Mouse (Mus musculus) heart, adult 2 months (tissue): ENCODE results near the gene Dgkh. TPM values are rescaled to one million over a fixed set of nuclear protein-coding genes. Genes with fewer than 3 reads are reported as not detected.

Experiments
- DNase-seq, 2 experiments: peaks; one replicate each; pipeline ENCODE4 v3.0.0; 2021
- H3K27ac ChIP-seq: fragments of 200-600 bp; 2 replicates; pipeline ENCODE4 v1.8.1; 2022
- H3K27me3 ChIP-seq: fragments of 200-500 bp; 2 replicates; pipeline ENCODE4 v1.6.1; 2012; ENCODE audit warnings: mild to moderate bottlenecking, low read length, inconsistent platforms, mixed read lengths; ENCODE audit not compliant: control insufficient read depth, insufficient read depth
- H3K36me3 ChIP-seq: fragments of 200-500 bp; 2 replicates; pipeline ENCODE4 v1.6.1; 2012; ENCODE audit warnings: low read length, inconsistent platforms; ENCODE audit not compliant: control insufficient read depth, insufficient read depth
- H3K4me1 ChIP-seq: fragments of 200-500 bp; 2 replicates; pipeline ENCODE4 v1.6.1; 2011; ENCODE audit warnings: low read length; ENCODE audit not compliant: control insufficient read depth, insufficient read depth
- H3K4me3 ChIP-seq: fragments of 200-600 bp; 2 replicates; pipeline ENCODE4 v1.8.1; 2022
- H3K79me2 ChIP-seq: fragments of 200-500 bp; replicated peaks from 2 replicates; pipeline ENCODE4 v1.6.1; 2012; ENCODE audit warnings: mild to moderate bottlenecking, inconsistent platforms, low read length, moderate library complexity, mixed read lengths; ENCODE audit not compliant: control insufficient read depth, insufficient read depth
- H3K9ac ChIP-seq: fragments of 200-500 bp; 2 replicates; pipeline ENCODE4 v1.6.1; 2012; ENCODE audit warnings: low read depth, mild to moderate bottlenecking, control low read depth, inconsistent platforms, low read length, mixed read lengths
- CTCF ChIP-seq: fragments of 200-600 bp; IDR thresholded peaks from 2 replicates; pipeline ENCODE4 v1.8.1; 2022; ENCODE audit warnings: antibody characterized with exemption, mild to moderate bottlenecking, moderate library complexity
- EP300 ChIP-seq: fragments of 200-500 bp; IDR thresholded peaks from 2 replicates; pipeline ENCODE4 v1.6.1; 2011; ENCODE audit warnings: low read depth, low read length, control low read depth; ENCODE audit not compliant: insufficient read depth
- POLR2A ChIP-seq: fragments of 200-500 bp; IDR thresholded peaks from 2 replicates; pipeline ENCODE4 v1.6.1; 2011; ENCODE audit warnings: mild to moderate bottlenecking, low read depth, low read length, control low read depth; ENCODE audit not compliant: insufficient read depth
- WGBS: fragments of 180-500 bp; shearing (Covaris S2); methylation state at CpG from one replicate; pipeline ENCODE4 v1.1.7; 2018; 5-methylcytosine and 5-hydroxymethylcytosine counted together
- intact Hi-C: fragments of 180-260 bp; cut with DNase I; formaldehyde crosslinking; loops from one replicate; pipeline ENCODE4 v1.15.1; 2025
- polyA plus RNA-seq: library from polyadenylated mRNA; depleted of rRNA; stranded (reverse); fragments of >200 nt; gene quantifications from 2 replicates; pipeline ENCODE4 v1.2.3, GENCODE M21; 2012
- total RNA-seq, 2 experiments: library from RNA; stranded (reverse); gene quantifications; 2 replicates each; pipeline ENCODE4 v1.2.3; 2021

Gene Dgkh
- total and polyA plus RNA-seq, 3 experiments: 1.1 to 6.3 (median 6.2) TPM

GRCm38 (mm10) chr14:78712565-78713148, 19.9 kb downstream of the Dgkh start:
- H3K27me3 ChIP-seq: no peaks in the 10 kb centered on the region
- no peak for TF ChIP-seq CTCF
- no peak for TF ChIP-seq POLR2A
- no peak for TF ChIP-seq EP300
- H3K4me1 ChIP-seq: no peaks in the 10 kb centered on the region
- no peak overlapping the region for H3K27ac ChIP-seq
- H3K9ac ChIP-seq: no peak overlapping the region
- no peak overlapping the region for H3K4me3 ChIP-seq
- H3K79me2 ChIP-seq: 0 out of 2 replicates have a peak, but pooled peaks cover 2% of the 10 kb centered on the region
- DNase-seq: no peak
- no peaks in the 10 kb centered on the region for H3K36me3 ChIP-seq
- WGBS: 45% methylated on average over 20 of the region's 20 CpGs
- intact Hi-C loops: no loop called here

DNA sequence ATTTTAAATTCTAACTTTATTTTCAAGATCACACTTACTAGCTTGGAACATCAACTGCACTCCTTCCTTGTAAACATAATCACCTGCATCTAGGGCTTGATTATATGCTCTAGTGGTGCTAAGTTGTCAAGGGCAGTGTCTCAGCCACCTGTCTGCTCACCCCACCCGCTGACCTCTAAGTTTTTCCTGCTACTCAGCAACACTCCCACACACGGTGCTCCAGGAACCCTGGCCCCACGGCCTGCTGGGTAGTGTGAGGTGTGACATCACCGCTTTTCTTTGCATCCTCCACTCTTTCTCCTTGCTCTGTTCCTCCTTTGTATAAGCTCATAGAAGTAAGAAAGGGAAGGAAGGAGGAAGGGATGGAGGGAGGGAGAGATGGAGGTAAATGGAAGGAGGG, 21.9 kb downstream of the Dgkh start:
- no peak overlapping the region for H3K27ac ChIP-seq
- no peak for DNase-seq
- no peaks in the 10 kb centered on the region for H3K36me3 ChIP-seq
- H3K4me1 ChIP-seq: no peaks in the 10 kb centered on the region
- intact Hi-C loops: no loop called here
- no peak for TF ChIP-seq CTCF
- no peak for TF ChIP-seq EP300
- TF ChIP-seq POLR2A: no peak
- H3K9ac ChIP-seq: no peak overlapping the region
- 0 out of 2 replicates have a peak, but pooled peaks cover 2% of the 10 kb centered on the region for H3K79me2 ChIP-seq
- WGBS: 58% methylated on average over 4 of the region's 4 CpGs
- H3K27me3 ChIP-seq: no peaks in the 10 kb centered on the region
- no peak overlapping the region for H3K4me3 ChIP-seq

- 0 out of 2 replicates have a peak, but pooled peaks cover 2% of the 10 kb centered on the region for H3K79me2 ChIP-seq
- no peak overlapping the region for H3K27ac ChIP-seq
- no peak overlapping the region for H3K9ac ChIP-seq
- no peak for TF ChIP-seq POLR2A
- TF ChIP-seq EP300: no peak
- no peak for TF ChIP-seq CTCF
- H3K4me1 ChIP-seq: peaks cover 6% of the 10 kb centered on the region
- H3K4me3 ChIP-seq: no peak overlapping the region
- intact Hi-C loops: no loop called here
- no peaks in the 10 kb centered on the region for H3K27me3 ChIP-seq
- no peaks in the 10 kb centered on the region for H3K36me3 ChIP-seq
- WGBS: 85% methylated on average over 3 of the region's 3 CpGs
- no peak for DNase-seq
Measured at GRCm38 (mm10) chr14:78705616-78706015, 27.0 kb downstream of the Dgkh start.

DNA sequence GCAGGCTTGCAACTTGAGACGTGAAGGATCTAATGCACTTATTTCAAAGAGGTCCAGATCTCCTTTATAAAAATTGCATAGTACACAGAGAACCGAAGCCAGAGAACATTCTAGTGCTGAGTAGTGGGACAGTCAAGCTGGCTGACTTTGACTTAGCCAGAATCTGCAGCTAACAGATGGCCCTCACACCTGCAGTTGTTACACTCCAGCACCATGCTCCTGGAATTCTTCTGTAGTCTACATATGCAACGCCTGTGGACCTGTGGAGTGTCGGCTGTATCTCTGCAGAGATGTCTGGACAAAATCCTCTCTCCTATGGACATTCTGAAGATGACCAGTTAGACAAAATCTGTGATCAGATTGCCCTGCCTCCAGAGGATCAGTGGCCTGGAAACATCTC, 28.6 kb downstream of the Dgkh start:
- H3K27me3 ChIP-seq: no peaks in the 10 kb centered on the region
- 0 out of 2 replicates have a peak, but pooled peaks cover 2% of the 10 kb centered on the region for H3K79me2 ChIP-seq
- H3K4me3 ChIP-seq: no peak overlapping the region
- H3K36me3 ChIP-seq: no peaks in the 10 kb centered on the region
- H3K27ac ChIP-seq: no peak overlapping the region
- H3K4me1 ChIP-seq: peaks cover 6% of the 10 kb centered on the region
- 92% methylated on average over 4 of the region's 4 CpGs for WGBS
- no peak for TF ChIP-seq POLR2A
- TF ChIP-seq CTCF: no peak
- TF ChIP-seq EP300: no peak
- no peak for DNase-seq
- intact Hi-C loops: no loop called here
- no peak overlapping the region for H3K9ac ChIP-seq

DNA sequence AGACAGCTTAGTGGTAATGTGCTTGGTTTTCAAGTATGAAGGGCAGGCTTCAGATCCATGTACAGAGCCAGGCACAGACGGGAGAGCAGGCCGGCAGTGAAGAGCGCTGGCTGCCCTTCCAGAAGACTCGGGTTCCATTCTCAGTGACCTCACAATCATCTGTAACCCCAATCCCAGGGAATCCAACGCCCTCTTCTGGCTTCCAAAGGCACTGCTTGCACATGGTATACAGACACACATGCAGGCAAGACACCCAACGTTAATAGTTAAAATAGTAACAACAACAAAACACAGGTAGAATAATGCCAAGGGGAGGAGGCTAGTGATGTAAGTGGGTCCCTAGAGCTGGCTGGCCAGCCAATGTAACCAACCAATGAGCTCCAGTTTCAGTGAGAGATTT, 29.2 kb downstream of the Dgkh start:
- Histone ChIP-seq H3K27ac (no peak overlapping the region), H3K4me1 (peaks cover 6% of the 10 kb centered on the region), H3K9ac (no peak overlapping the region), H3K27me3 (no peaks in the 10 kb centered on the region), H3K79me2 (0 out of 2 replicates have a peak, but pooled peaks cover 2% of the 10 kb centered on the region), H3K36me3 (no peaks in the 10 kb centered on the region), H3K4me3 (no peak overlapping the region)
- no peak for DNase-seq
- TF ChIP-seq POLR2A (no peak), CTCF (no peak), EP300 (no peak)
- WGBS: 82% methylated on average over 6 of the region's 6 CpGs
- intact Hi-C loops: no loop called here

DNA sequence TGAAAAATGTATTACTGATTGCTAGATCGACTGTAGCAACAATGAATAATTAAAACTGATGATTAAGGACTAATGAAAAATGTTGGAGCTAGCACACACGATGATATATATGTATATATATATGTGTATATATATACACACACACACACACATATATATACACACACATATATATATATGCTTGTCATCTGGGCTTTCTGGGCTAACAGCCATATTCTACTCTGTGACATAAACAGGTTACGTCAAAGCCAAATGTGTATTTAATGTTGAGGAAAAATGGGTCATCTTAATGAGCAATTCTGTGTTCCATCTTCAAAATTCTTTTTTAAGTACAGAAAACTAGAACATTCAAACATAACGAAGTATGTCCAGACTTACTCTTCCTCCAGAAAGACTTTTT, 30.5 kb downstream of the Dgkh start:
- WGBS: 80% methylated on average over 4 of the region's 4 CpGs
- H3K27me3 ChIP-seq: no peaks in the 10 kb centered on the region

More for the DNA sequence above, 30.5 kb downstream of the Dgkh start:
- intact Hi-C loops: no loop called here
- Histone ChIP-seq H3K4me3 (no peak overlapping the region), H3K9ac (no peak overlapping the region), H3K27ac (no peak overlapping the region), H3K36me3 (no peaks in the 10 kb centered on the region), H3K79me2 (0 out of 2 replicates have a peak, but pooled peaks cover 2% of the 10 kb centered on the region), H3K4me1 (peaks cover 6% of the 10 kb centered on the region)
- DNase-seq: no peak
- TF ChIP-seq POLR2A (no peak), EP300 (no peak), CTCF (no peak)
